Mouse (Mus musculus): ENCODE measurements around the gene Rfc2. TPM values are rescaled to one million over a fixed set of nuclear protein-coding genes. Genes with fewer than 3 reads are reported as not detected.

Rfc2 gene
- polyA plus RNA-seq, 1 experiment from 2014 or later = 415 TPM

DNA sequence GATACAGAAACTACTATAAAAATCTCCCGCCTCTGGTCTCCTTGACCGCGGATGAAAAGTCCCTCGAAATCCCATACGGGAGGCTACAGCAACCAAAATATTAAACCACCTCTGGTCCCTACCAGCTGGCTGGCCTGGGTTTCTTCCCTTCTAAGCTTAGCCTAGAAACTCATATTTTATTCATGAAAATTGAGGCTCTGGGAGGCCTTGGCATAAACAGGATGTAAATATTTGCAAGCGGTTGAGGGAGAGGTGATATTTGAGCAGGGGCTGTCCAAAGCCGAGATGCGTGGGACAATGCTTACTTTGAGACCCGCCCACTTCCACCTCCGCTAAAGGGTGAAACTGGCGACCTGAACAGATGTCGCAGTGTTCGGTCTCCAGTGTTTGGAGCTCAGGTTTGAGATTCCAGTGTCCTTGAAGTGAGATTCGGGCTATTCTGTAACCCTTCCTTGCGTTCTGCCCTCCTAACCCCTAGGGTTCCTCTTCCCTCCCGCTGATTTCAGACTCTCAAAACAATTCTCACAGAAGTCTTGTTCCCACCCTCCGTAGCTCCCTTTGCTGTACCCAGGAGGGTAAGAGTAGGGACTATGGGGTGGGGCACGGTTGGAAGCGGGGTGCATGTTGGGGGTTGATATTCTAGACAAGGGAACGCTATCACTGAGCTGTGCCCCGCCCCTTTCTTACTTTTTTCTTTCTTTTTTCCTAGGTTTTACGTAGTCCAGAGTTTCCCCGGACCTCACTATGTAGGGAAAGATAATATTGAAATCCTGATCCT lies 9.2 kb upstream of the Rfc2 start:
- Histone ChIP-seq H3K4me3 (peak overlapping the region; percentile 62), H3K4me1 (peaks cover 37% of the 10 kb centered on the region), H3K27me3 (replicated peaks; ENCODE audit: low read depth, poor library complexity, severe bottlenecking) (peaks cover 5% of the 10 kb centered on the region), H3K36me3 (replicated peaks) (no peaks in the 10 kb centered on the region), H3K9me3 (no peaks in the 10 kb centered on the region), H3K27ac (replicated peaks) (peak overlapping the region; percentile 78)
- peak; percentile 74 for DNase-seq (ENCODE audit: low spot score)
- WGBS = 2% methylated on average over 23 of the region's 23 CpGs

DNA sequence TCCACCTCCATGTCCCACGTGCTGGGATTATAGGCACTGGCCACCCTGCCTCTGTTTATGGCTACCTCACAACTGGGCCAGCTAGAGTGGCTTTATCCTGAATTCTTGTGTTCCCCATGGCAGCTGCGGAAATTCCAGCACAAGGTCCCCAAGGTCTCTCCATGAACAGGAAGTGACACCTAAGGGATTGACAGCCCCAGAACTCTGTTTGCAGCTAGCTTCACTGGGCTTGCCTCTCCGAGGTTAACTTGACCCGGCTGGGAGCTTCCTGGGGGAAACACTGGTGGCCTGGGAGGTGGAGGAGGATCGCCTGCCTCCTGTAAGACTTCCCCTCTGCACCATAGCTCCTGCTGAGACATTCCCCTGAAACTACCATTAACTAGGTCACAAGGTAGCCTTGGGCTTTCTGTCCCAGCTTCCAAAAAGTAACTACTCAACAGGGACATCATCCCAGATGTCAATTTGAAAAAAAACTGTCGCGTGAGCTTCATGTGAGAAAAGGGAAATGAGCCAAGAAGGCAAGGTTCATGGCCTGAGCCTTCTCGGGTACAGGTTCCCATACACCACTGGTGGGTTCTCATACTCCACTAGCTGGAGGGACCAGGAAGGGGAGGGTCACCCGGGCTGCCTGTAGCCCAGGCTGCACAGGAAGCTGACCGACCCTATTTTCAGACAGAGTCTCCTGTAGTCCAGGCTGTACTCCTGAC lies 8.5 kb upstream of the Rfc2 start:
- Histone ChIP-seq H3K36me3 (replicated peaks) (no peaks in the 10 kb centered on the region), H3K9me3 (no peaks in the 10 kb centered on the region), H3K27ac (replicated peaks) (peak overlapping the region; percentile 78), H3K4me3 (peak overlapping the region; percentile 62), H3K4me1 (peaks cover 37% of the 10 kb centered on the region), H3K27me3 (replicated peaks; ENCODE audit: low read depth, poor library complexity, severe bottlenecking) (peaks cover 5% of the 10 kb centered on the region)
- WGBS = 39% methylated on average over 10 of the region's 10 CpGs
- peak; percentile 26 for DNase-seq (ENCODE audit: low spot score)

DNA sequence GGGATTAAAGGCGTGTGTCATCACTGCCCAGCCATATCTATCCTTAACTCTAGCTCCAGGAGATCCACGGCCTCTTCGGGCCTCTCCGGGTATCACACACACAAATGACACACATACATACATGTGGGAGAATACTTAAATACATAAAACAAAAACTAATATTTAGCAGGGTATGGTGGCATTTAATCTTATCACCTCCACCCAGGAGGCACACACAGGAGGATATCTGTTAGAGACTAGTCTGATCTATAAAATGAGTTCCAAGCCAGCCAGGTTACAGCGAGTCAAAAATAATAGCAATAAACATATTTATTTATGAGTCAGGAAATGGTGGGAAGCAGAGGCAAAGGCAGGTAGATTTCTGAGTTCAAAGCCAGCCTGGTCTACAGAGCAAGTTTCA lies 5.3 kb upstream of the Rfc2 start:
- no peaks in the 10 kb centered on the region for H3K9me3 ChIP-seq
- DNase-seq (ENCODE audit: low spot score) = no peak
- H3K4me3 ChIP-seq = no peak overlapping the region
- WGBS = 95% methylated on average over 5 of the region's 5 CpGs
- no peaks in the 10 kb centered on the region for H3K36me3 ChIP-seq (replicated peaks)
- peaks cover 18% of the 10 kb centered on the region for H3K4me1 ChIP-seq
- H3K27me3 ChIP-seq (replicated peaks; ENCODE audit: low read depth, poor library complexity, severe bottlenecking) = peaks cover 5% of the 10 kb centered on the region
- H3K27ac ChIP-seq (replicated peaks) = no peak overlapping the region

DNA sequence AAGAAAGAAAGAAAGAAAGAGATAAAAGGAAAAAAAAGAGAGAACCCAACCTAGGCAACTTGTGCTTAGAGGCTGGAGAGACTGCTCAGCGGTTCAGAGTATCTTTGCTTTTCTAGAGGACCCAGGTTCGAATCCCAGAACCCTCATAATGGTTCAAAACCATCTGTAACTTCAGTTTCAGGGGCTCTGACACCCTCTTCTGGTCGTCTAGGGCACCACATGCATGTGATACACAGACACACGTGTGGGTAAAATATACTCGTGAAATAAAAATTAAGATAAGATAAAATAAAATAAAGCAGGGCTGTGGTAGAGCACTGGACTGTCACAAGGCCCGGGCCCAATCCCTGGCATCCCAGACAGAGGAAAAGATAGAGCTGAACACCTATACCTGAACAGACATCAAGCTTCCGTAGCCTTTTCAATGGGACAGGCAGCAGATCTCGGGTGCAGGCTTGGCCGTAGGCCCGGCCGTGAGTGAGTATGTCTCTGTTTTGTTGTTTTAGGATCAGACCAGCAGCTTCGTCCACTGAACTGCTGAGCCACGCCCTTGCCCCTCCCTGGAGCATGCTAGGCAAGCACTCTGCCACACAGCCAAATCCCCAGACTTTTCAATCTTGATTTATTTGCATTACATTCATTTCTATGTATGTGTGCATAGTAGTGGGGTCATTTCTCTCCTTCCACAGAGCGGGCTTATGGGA lies 4.5 kb upstream of the Rfc2 start:
- Histone ChIP-seq H3K27me3 (replicated peaks; ENCODE audit: low read depth, poor library complexity, severe bottlenecking) (peaks cover 5% of the 10 kb centered on the region), H3K36me3 (replicated peaks) (no peaks in the 10 kb centered on the region), H3K27ac (replicated peaks) (no peak overlapping the region), H3K9me3 (no peaks in the 10 kb centered on the region), H3K4me3 (no peak overlapping the region), H3K4me1 (peaks cover 16% of the 10 kb centered on the region)
- WGBS = 77% methylated on average over 14 of the region's 14 CpGs
- no peak for DNase-seq (ENCODE audit: low spot score)

DNA sequence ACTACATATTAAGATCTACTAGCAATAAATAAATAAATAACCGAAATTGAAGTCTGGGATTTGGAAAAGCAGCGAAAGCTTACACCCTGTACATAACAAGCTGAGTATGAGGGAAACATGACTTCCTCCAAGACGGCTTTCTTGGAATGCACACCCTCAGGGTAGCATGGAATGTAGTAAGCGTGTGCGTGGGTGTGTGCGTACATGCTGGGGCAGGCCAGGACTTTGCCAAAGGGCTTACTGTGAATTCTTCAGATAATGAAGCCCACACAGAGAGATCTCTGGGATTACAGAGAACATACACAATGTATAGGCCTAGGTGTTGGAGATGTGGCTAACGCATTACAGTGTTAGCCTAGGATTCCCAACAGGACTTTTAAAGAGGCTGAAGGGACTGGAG lies 3.6 kb upstream of the Rfc2 start:
- Histone ChIP-seq H3K27me3 (replicated peaks; ENCODE audit: low read depth, poor library complexity, severe bottlenecking) (peaks cover 4% of the 10 kb centered on the region), H3K4me1 (peaks cover 7% of the 10 kb centered on the region), H3K27ac (replicated peaks) (no peak overlapping the region), H3K4me3 (no peak overlapping the region), H3K36me3 (replicated peaks) (no peaks in the 10 kb centered on the region), H3K9me3 (no peaks in the 10 kb centered on the region)
- peak; percentile 25 for DNase-seq (ENCODE audit: low spot score)
- 85% methylated on average over 7 of the region's 7 CpGs for WGBS

DNA sequence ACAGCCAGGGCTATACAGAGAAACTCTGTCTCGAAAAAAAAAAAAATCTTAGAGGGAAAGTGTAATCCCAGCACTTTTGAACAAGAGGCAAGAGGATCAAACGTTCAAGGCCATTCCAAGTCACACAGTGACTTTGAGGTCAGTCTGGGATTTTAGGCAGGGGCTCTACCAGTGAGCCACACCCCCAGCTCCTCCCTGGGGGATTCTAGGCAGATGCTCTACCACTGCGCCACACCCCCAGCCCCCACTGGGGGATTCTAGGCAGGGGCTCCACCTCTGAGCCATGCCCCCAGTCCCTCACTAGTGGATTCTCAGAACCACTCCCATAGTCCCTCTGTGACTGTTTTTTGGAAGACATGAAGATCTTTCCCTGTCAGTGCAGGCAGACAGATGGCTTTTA lies 2.0 kb upstream of the Rfc2 start:
- 68% methylated on average over 3 of the region's 3 CpGs for WGBS
- no peak overlapping the region for H3K4me3 ChIP-seq
- no peak for DNase-seq (ENCODE audit: low spot score)

DNA sequence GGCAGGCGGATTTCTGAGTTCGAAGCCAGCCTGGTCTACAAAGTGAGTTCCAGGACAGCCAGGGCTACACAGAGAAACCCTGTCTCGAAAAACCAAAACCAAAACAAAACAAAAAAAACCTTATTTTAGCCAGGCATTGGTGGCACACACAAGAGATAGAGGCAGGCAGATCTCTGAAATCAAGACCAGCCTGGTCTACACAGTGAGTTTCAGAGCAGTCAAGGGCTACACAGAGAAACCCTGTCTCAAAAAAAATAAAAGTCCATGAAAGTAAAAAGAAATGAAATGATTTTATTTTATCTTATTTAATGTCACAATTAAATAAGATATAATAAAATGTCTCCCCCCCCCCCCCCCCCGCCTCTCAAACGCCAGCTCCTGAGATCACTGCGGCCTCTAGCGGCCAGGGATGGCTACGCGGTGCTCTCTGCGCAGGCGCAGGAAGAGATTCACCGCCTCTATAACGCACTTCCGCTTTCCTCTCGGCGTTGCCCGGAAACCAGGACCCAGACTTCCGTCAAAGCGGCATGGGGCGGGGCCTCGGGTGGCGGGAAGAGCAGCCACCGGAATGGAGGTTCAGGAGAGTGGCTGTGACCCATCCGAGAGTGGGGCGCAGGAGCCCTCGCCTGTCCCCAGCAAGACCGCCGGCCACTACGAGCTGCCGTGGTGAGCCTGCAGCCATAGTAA lies 1.2 kb downstream of the Rfc2 start:
- H3K9me3 ChIP-seq = no peaks in the 10 kb centered on the region
- H3K36me3 ChIP-seq (replicated peaks) = peaks cover 26% of the 10 kb centered on the region
- no peaks in the 10 kb centered on the region for H3K27me3 ChIP-seq (replicated peaks; ENCODE audit: low read depth, poor library complexity, severe bottlenecking)
- H3K27ac ChIP-seq (replicated peaks) = peak overlapping the region; percentile 90
- WGBS = 7% methylated on average over 30 of the region's 30 CpGs
- H3K4me3 ChIP-seq = peak overlapping the region; percentile 92
- peak; percentile 96 for DNase-seq (ENCODE audit: low spot score)
- peaks cover 12% of the 10 kb centered on the region for H3K4me1 ChIP-seq

More for the DNA sequence above, 2.0 kb upstream of the Rfc2 start:
- Histone ChIP-seq H3K9me3 (no peaks in the 10 kb centered on the region), H3K4me1 (peaks cover 13% of the 10 kb centered on the region), H3K27ac (replicated peaks) (no peak overlapping the region), H3K27me3 (replicated peaks; ENCODE audit: low read depth, poor library complexity, severe bottlenecking) (no peaks in the 10 kb centered on the region), H3K36me3 (replicated peaks) (no peaks in the 10 kb centered on the region)

DNA sequence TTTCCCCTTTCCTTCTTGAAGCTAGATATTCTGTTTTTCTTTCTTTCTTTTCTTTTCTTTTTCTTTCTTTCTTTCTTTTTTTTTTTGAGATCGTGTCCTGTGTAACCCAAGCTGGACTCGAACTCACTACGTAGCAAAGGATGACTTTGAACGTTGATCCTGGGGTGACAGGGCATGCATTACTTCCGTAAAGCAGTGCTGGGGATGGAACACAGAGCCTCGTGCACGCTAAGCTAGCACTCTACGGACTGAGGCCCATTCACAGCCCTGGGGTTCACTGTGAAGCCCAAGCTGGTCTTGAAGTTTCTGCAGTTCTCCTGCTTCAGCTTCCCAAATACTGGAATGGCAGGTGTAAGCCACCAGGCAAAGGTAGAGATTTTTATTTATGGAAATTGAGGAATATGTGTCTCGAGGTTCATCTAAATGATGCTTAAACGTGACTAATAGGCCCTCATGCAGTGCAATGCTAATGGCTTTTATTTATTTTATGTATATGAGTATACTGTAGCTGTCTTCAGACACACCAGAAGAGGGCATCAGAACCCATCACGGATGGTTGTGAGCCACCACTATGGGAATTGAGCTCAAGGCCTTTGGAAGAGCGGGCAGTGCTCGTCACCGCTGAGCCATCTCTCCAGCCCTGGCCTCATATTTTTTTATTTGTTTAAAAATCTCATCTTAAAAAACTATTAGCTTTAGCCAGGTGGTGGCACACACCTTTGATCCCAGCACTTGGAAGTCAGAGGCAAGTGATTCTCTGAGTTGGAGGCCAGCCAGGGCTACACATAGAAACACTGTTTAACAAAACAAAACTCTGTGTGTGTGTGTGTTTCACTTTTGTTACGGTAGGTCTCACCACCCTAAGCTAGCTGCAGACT lies 2.1 kb downstream of the Rfc2 start:
- no peak for DNase-seq (ENCODE audit: low spot score)
- H3K4me3 ChIP-seq = peak overlapping the region; percentile 92
- peak overlapping the region; percentile 90 for H3K27ac ChIP-seq (replicated peaks)
- WGBS = 31% methylated on average over 15 of the region's 15 CpGs
- no peaks in the 10 kb centered on the region for H3K27me3 ChIP-seq (replicated peaks; ENCODE audit: low read depth, poor library complexity, severe bottlenecking)
- H3K36me3 ChIP-seq (replicated peaks) = peaks cover 34% of the 10 kb centered on the region
- H3K9me3 ChIP-seq = no peaks in the 10 kb centered on the region
- H3K4me1 ChIP-seq = peaks cover 12% of the 10 kb centered on the region

DNA sequence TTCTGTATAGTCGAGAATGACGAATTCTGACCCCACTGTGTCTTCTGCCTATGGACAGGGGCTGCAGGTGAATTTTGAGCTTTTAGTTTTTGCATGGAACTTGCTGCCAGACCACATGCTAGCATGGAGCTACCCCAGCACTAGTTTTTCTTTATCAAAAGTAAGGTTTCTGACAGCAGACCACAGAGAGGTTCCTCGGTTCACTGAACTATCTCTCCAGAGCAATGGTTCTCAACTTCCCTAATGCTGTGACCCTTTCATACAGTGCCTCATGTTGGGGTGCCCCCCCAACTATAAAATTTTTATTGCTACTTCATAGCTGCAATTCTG lies 2.7 kb downstream of the Rfc2 start:
- DNase-seq (ENCODE audit: low spot score) = no peak
- 89% methylated on average over 3 of the region's 3 CpGs for WGBS

DNA sequence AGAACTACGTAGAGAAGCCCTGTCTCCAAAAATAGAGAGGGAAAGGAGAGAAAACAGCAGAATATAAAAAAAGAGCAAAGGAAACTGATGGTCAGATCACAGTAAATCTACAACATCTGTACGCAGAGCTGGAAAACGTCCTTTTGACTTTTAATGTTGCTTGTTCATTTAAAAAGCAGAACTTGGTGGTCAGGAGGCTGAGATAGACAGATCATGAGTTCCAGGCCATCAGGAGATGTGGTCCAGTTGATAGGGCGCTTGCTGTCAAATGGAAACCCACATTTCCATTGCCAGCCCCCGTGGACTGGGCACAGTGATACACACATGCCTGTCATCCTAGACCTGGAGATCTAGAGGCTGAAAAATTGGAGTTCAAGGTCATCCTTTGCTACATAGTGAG lies 3.6 kb downstream of the Rfc2 start:
- no peaks in the 10 kb centered on the region for H3K9me3 ChIP-seq
- peaks cover 12% of the 10 kb centered on the region for H3K4me1 ChIP-seq
- 92% methylated on average over 5 of the region's 5 CpGs for WGBS
- H3K36me3 ChIP-seq (replicated peaks) = peaks cover 50% of the 10 kb centered on the region
- no peak for DNase-seq (ENCODE audit: low spot score)
- H3K4me3 ChIP-seq = no peak overlapping the region
- no peak overlapping the region for H3K27ac ChIP-seq (replicated peaks)
- no peaks in the 10 kb centered on the region for H3K27me3 ChIP-seq (replicated peaks; ENCODE audit: low read depth, poor library complexity, severe bottlenecking)

More for the DNA sequence above, 2.7 kb downstream of the Rfc2 start:
- H3K27me3 ChIP-seq (replicated peaks; ENCODE audit: low read depth, poor library complexity, severe bottlenecking) = no peaks in the 10 kb centered on the region
- H3K4me3 ChIP-seq = peak overlapping the region; percentile 92
- H3K27ac ChIP-seq (replicated peaks) = no peak overlapping the region
- H3K4me1 ChIP-seq = peaks cover 12% of the 10 kb centered on the region
- H3K9me3 ChIP-seq = no peaks in the 10 kb centered on the region
- H3K36me3 ChIP-seq (replicated peaks) = peaks cover 40% of the 10 kb centered on the region

DNA sequence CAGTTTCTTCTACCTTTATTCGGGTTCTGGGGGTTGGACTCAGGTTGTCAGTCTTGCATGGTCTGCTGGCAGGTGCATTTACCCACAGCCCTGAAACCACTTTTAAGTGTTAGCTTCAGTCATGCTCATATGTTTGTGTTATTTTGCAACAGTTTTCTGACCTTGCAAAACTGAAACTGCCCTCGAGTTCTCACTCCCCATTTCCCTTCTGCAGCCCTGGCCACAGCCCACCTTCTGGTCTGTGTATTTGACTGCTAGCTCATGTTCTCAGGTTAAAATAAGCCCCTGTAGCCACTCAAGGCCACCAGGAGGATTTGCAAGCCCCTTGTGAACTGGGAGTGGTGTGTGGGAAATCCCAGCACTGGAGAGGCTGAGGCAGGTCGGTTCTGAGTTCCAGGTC lies 8.7 kb downstream of the Rfc2 start:
- peaks cover 99% of the 10 kb centered on the region for H3K36me3 ChIP-seq (replicated peaks)

More for the DNA sequence above, 8.7 kb downstream of the Rfc2 start:
- 92% methylated on average over 3 of the region's 3 CpGs for WGBS
- Histone ChIP-seq H3K4me1 (no peaks in the 10 kb centered on the region), H3K27me3 (replicated peaks; ENCODE audit: low read depth, poor library complexity, severe bottlenecking) (no peaks in the 10 kb centered on the region), H3K9me3 (no peaks in the 10 kb centered on the region), H3K27ac (replicated peaks) (no peak overlapping the region), H3K4me3 (no peak overlapping the region)
- no peak for DNase-seq (ENCODE audit: low spot score)
